Mouse (Mus musculus): ENCODE results near the gene Stac. TPM values are rescaled to one million over a fixed set of nuclear protein-coding genes. Genes with fewer than 3 reads are reported as not detected.

Stac gene
- polyA plus RNA-seq, 1 experiment from 2014 or later = 1.0 TPM

DNA sequence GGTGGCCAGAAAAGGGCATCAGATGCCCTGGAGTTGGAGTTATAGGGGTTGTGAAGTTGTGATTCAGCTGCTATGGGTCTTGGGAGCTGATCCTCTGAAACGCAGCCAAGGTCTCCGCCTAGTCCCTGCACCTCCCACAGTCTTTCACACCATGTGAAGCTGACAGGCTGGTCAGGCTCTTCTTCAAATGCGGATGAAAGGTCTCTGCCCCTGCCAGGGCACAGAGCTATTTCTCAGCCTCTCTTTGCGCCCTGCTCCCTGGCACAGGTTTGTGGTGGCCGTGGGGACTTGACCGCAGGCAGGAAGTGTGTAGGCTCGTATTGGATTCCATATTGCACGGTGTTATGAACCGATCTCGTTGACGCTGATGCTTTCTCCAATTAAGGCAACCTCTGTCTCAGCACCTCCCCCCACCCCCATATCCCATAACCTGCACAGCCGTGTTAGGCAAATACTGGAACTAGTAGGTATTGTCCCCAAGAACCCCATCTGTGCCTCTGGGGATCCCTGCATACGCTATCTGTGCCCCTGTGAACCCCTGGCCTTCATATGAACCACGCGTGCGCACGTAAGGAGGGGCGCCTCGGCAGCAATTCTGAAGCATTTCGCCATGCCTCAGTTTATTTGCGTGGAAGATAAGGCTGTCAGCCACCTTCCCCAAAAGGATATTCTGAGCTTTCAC is 139.7 kb downstream of the Stac start:
- Histone ChIP-seq H3K9ac (replicated peaks) (no peak overlapping the region), H3K4me2 (replicated peaks) (no peak overlapping the region), H3K4me3 (no peak overlapping the region), H3K36me3 (no peaks in the 10 kb centered on the region), H3K9me3 (no peaks in the 10 kb centered on the region), H3K27ac (replicated peaks) (no peak overlapping the region), H3K27me3 (no peaks in the 10 kb centered on the region), H3K4me1 (no peaks in the 10 kb centered on the region)
- no peak for ATAC-seq (ENCODE audit: low FRiP score, low read depth)
- WGBS = 84% methylated on average over 21 of the region's 21 CpGs

DNA sequence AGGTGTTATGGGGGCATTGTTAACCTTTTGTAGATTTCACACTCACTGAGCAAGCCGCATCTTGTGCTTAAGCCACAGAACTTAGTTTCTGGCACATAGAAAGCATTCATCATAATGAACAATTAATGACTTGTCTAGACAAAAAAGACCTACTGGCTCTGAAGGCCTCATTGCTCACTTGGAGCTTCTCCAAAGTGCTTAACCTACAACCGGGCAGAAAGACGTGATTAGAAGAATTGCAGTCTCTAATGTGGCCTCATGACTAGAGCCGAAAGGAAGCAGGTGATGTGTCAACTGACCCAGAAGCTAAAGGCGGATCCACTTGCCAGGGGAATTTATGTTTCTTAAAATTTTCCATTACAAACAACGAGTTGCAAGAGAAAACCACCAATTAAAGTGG is 147.5 kb downstream of the Stac start:
- no peak for ATAC-seq (ENCODE audit: low FRiP score, low read depth)
- Histone ChIP-seq H3K9ac (replicated peaks) (no peak overlapping the region), H3K27me3 (no peaks in the 10 kb centered on the region), H3K4me2 (replicated peaks) (no peak overlapping the region), H3K36me3 (no peaks in the 10 kb centered on the region), H3K9me3 (no peaks in the 10 kb centered on the region), H3K4me3 (no peak overlapping the region), H3K4me1 (no peaks in the 10 kb centered on the region), H3K27ac (replicated peaks) (no peak overlapping the region)
- WGBS = 84% methylated on average over 6 of the region's 6 CpGs

DNA sequence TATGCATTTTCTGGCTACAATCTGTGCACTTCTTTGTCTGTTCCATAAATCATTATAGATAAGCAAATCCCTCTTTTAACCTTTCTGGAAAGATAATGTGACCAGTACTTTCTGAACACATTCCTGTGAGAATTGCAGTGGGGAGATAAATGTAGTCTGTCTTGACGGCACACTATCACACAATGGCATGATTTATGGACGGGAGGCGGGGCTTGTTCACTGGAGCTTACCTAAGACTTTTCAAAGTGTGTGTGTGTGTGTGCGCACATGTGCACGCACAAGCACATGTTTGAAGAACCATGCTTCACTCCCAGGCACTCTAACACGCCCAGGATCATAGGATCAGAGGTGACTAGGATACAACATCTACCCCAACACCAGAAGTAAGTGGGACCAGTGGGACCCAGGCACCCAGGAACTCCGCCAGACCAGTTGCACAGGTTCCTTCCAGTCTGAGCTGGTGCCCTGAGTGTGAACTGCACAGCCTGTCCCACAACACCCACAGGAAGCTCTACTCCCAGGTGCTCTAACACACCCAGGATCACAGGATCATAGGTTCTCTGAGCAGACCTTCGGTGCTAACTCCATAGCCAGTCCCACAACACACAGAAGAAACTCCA is 154.6 kb downstream of the Stac start:
- WGBS = 91% methylated on average over 8 of the region's 8 CpGs
- H3K9ac ChIP-seq (replicated peaks) = no peak overlapping the region
- no peak overlapping the region for H3K4me2 ChIP-seq (replicated peaks)
- H3K36me3 ChIP-seq = no peaks in the 10 kb centered on the region
- H3K27ac ChIP-seq (replicated peaks) = no peak overlapping the region
- ATAC-seq (ENCODE audit: low FRiP score, low read depth) = no peak
- H3K4me3 ChIP-seq = no peak overlapping the region
- no peaks in the 10 kb centered on the region for H3K4me1 ChIP-seq
- no peaks in the 10 kb centered on the region for H3K27me3 ChIP-seq
- H3K9me3 ChIP-seq = no peaks in the 10 kb centered on the region

DNA sequence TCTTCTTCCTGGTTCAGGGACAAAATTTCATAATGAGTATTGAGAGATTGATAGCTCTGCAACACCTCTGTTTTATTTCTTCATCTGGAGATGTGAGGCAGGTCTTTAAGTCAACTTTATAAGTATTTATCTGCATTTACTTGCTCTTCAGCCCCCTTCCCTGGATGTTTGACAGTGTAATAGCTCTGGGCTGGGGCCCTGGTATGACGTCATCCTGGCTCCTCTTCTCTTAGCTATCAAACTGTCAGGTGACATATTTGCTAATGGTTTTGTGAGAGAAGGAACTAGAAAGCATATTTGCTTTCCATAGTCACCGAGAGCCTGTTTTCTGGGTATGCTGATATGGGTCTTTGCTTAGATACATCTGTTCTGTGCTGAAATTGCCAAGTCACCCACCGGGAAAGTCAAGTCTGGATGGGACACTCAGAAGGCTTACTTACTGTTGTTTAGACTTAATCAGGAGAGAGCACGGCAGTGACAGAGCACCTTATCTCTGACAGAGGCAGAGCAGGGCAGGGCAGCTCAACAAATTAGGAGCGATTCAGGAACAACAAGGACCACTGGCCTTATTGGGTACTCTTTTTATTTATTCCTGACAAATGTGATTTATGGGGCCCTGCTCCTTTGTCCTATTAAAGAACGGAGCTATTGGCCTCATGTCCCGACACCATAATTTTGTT is 155.3 kb downstream of the Stac start:
- Histone ChIP-seq H3K4me2 (replicated peaks) (no peak overlapping the region), H3K9me3 (no peaks in the 10 kb centered on the region), H3K4me3 (no peak overlapping the region), H3K36me3 (no peaks in the 10 kb centered on the region), H3K27ac (replicated peaks) (no peak overlapping the region), H3K4me1 (no peaks in the 10 kb centered on the region), H3K9ac (replicated peaks) (no peak overlapping the region), H3K27me3 (no peaks in the 10 kb centered on the region)
- ATAC-seq (ENCODE audit: low FRiP score, low read depth) = no peak
- 81% methylated on average over 7 of the region's 7 CpGs for WGBS

DNA sequence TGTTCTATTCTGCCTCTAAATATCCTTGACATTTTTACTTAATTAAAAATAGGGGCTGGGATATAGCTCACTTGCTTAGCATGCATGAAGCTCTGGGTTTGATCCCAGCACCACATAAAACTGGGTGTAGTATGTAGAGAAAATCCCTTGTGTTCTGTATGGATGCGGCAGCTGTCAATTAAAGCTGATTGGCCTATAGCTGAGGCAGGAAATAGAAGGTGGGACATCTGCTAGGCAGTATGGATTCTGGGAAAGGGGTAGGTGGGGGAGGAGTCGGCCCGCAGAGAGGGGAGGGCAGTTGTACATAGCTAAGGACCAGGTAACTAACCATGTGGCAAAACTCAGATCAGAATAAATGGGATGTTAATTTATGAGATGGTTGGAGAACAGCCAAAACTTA is 166.3 kb downstream of the Stac start:
- no peaks in the 10 kb centered on the region for H3K27me3 ChIP-seq
- no peaks in the 10 kb centered on the region for H3K4me1 ChIP-seq
- no peak overlapping the region for H3K4me2 ChIP-seq (replicated peaks)
- no peak overlapping the region for H3K9ac ChIP-seq (replicated peaks)
- no peaks in the 10 kb centered on the region for H3K9me3 ChIP-seq
- H3K4me3 ChIP-seq = no peak overlapping the region
- 97% methylated on average over 3 of the region's 3 CpGs for WGBS
- no peak overlapping the region for H3K27ac ChIP-seq (replicated peaks)
- no peaks in the 10 kb centered on the region for H3K36me3 ChIP-seq
- no peak for ATAC-seq (ENCODE audit: low FRiP score, low read depth)

DNA sequence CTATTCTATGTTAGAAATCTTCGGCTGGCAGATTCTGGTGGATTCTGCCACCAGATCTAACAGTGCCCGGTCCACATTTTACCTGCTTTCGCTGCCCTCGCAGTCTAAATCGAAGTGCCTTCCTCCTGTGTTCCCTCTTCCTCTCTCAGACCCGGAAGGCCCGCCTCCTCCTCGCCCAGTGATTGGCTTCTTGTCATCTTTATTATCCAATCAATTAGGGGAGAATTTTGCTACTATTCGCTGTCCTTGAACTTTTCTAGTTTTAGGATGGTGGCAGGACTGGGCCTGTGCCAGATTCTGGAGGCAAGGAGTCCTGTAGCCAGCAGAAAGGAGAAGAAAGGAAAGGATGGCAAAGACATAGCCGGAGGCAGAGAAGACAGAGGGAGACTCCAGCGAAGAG is 167.0 kb downstream of the Stac start:
- Histone ChIP-seq H3K27ac (replicated peaks) (no peak overlapping the region), H3K4me3 (no peak overlapping the region), H3K36me3 (no peaks in the 10 kb centered on the region), H3K4me1 (no peaks in the 10 kb centered on the region), H3K4me2 (replicated peaks) (no peak overlapping the region), H3K27me3 (no peaks in the 10 kb centered on the region), H3K9me3 (no peaks in the 10 kb centered on the region), H3K9ac (replicated peaks) (no peak overlapping the region)
- 92% methylated on average over 11 of the region's 11 CpGs for WGBS
- no peak for ATAC-seq (ENCODE audit: low FRiP score, low read depth)

DNA sequence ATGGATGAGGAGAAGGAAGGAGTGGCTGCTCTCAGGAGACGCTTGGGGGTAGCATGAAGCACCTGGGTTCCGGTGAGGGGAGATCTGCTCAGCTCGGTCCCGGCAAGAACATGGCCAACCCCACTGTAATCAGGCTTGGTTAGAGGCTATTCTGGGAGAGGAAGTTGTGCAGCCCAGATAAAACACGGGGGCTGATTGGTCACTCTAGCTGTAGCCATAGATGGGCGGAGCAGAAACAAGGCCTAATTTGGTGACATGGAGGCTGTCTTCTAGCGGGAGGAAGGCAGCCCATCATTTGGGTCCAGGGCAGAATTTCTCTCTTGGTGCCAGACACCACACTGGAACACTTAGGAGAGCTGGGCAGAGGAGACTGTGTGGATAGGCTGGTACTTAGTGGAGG is 167.9 kb downstream of the Stac start:
- Histone ChIP-seq H3K9ac (replicated peaks) (no peak overlapping the region), H3K27ac (replicated peaks) (no peak overlapping the region), H3K27me3 (no peaks in the 10 kb centered on the region), H3K36me3 (no peaks in the 10 kb centered on the region), H3K4me3 (no peak overlapping the region), H3K4me1 (no peaks in the 10 kb centered on the region), H3K9me3 (no peaks in the 10 kb centered on the region), H3K4me2 (replicated peaks) (no peak overlapping the region)
- WGBS = 94% methylated on average over 7 of the region's 7 CpGs
- ATAC-seq (ENCODE audit: low FRiP score, low read depth) = no peak

DNA sequence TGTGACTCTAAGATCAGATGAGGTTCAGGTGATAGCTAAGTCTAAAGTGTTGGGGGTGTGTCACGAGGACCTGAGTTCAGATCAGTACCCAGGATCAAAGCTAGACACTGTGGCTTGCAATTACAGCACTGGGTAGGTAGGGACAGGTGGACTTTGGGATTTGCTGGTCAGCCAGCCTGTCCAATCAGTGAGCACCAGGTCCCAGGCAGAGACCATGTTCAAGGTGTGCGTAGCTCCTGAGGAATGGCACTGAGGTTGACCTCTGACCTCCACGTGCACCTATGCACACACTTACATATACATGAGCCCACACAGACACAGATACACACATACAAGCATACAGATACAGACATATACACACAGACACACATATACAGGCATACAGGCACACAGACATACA is 174.6 kb downstream of the Stac start:
- Histone ChIP-seq H3K36me3 (no peaks in the 10 kb centered on the region), H3K27me3 (no peaks in the 10 kb centered on the region), H3K4me1 (no peaks in the 10 kb centered on the region; the same call in 1 of the 2 replicates), H3K9ac (replicated peaks) (no peak overlapping the region), H3K4me3 (no peak overlapping the region), H3K27ac (replicated peaks) (no peak overlapping the region), H3K4me2 (replicated peaks) (no peak overlapping the region), H3K9me3 (no peaks in the 10 kb centered on the region)
- no peak for ATAC-seq (ENCODE audit: low FRiP score, low read depth)
- 85% methylated on average over 3 of the region's 3 CpGs for WGBS

DNA sequence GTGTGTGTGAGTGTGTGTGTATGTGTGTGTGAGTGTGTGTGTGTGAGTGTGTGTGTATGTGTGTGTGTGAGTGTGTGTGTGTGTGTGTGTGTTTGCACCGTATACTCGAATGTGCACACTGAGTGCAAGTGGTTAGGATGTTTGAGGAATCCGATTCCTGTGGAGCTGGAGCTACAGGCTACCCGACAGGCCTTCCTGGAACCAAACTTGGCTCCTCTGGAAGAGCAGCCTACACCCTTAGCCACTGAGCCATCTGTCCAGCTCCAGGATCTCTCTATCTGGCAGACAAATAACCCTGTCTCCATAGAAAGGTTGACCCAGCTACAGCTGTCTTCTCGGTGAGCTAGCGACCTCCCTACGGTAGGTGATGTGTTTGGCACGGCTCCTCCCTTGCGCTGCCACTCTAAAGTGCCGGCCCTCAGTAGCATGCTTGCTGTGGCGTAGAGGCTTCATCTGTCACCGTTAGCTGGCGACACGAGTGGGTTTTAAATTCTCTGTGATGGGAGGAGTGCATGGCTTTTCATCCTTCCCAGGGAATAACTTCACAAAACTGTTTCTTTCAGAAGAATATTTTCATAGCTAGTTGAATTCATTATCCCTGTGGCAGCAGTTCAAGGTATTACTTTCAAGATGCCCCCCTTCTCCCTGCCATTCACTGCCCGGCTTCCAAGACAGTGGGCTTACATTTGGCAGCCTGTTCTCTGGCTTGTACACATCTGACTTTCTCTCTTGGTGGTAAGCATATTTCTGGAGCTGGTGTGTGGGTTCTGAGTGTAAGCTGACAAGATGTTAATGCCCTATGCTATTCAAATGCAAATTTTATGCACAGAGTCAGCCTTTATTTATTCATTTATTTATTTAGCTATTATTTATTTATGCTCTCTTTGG is 175.3 kb downstream of the Stac start:
- WGBS = 82% methylated on average over 15 of the region's 15 CpGs
- Histone ChIP-seq H3K9me3 (no peaks in the 10 kb centered on the region), H3K4me2 (replicated peaks) (no peak overlapping the region), H3K4me1 (no peaks in the 10 kb centered on the region; the same call in 1 of the 2 replicates), H3K27ac (replicated peaks) (no peak overlapping the region), H3K27me3 (no peaks in the 10 kb centered on the region), H3K4me3 (no peak overlapping the region), H3K36me3 (no peaks in the 10 kb centered on the region), H3K9ac (replicated peaks) (no peak overlapping the region)
- no peak for ATAC-seq (ENCODE audit: low FRiP score, low read depth)

All from midbrain, embryonic 12.5 days (tissue).